Mouse (Mus musculus) G1E (cell line): ENCODE measurements around the gene Cep295. TPM values are rescaled to one million over a fixed set of nuclear protein-coding genes. Genes with fewer than 3 reads are reported as not detected.

Experiments used
- ATAC-seq: 2 replicates; pipeline ENCODE4 v1.8.0; 2016; ENCODE audit warnings: mild to moderate bottlenecking; ENCODE audit not compliant: insufficient number of reproducible peaks, poor library complexity, low FRiP score, severe bottlenecking; ENCODE audit errors: extremely low read depth
- DNase-seq: peaks from one replicate; pipeline ENCODE4 v3.0.0; 2012; ENCODE audit warnings: low spot score
- H3K27me3 ChIP-seq: 2 replicates; pipeline ENCODE4 v1.6.1; 2012; ENCODE audit warnings: mild to moderate bottlenecking, low read length, inconsistent platforms; ENCODE audit not compliant: insufficient read depth
- H3K36me3 ChIP-seq: replicated peaks from 2 replicates; pipeline ENCODE3; 2012; ENCODE audit warnings: mild to moderate bottlenecking, inconsistent platforms
- H3K4me1 ChIP-seq: 2 replicates; pipeline ENCODE4 v1.6.1; 2012; ENCODE audit warnings: low read depth, low read length, inconsistent platforms, mixed read lengths; ENCODE audit not compliant: insufficient read depth
- H3K4me3 ChIP-seq: 2 replicates; pipeline ENCODE4 v1.5.1; 2012; ENCODE audit warnings: low read depth, mild to moderate bottlenecking, inconsistent platforms, low read length, moderate library complexity, mixed read lengths
- H3K9me3 ChIP-seq: replicated peaks from 2 replicates; pipeline ENCODE4 v1.6.1; 2012; ENCODE audit warnings: inconsistent platforms
- CTCF ChIP-seq: IDR thresholded peaks from 2 replicates; pipeline ENCODE4 v1.5.1; 2012; ENCODE audit warnings: low read depth, low read length, inconsistent platforms, mixed read lengths
- GATA1 ChIP-seq: IDR thresholded peaks from 2 replicates; pipeline ENCODE4 v1.6.1; 2012; ENCODE audit warnings: borderline replicate concordance, low read length, inconsistent platforms, mixed read lengths
- GATA2 ChIP-seq: IDR thresholded peaks from 2 replicates; pipeline ENCODE4 v1.6.1; 2012; ENCODE audit warnings: low read depth, low read length, inconsistent platforms, borderline replicate concordance
- POLR2AphosphoS5 ChIP-seq: IDR thresholded peaks from 2 replicates; pipeline ENCODE4 v1.6.1; 2012; ENCODE audit warnings: low read depth, low read length, inconsistent platforms; ENCODE audit not compliant: insufficient replicate concordance
- polyA plus RNA-seq: library from polyadenylated mRNA; stranded (reverse); fragments of >175 nt; gene quantifications from 2 replicates; pipeline ENCODE4 v1.2.3, GENCODE M21; 2012
- total RNA-seq, 2 experiments: library from RNA; stranded (forward) in 1 of 2; stranded (reverse) in 1 of 2; fragments of 200-1000 nt in 1 of 2; fragments of >200 nt in 1 of 2; fragmentation: Nextera tagmentation in 1 of 2; gene quantifications; 2 replicates each; pipeline ENCODE4 v1.2.3; 2014 to 2017

The Cep295 gene
- total and polyA plus RNA-seq, 3 experiments: 5.8 to 168 (median 79.0) TPM

DNA sequence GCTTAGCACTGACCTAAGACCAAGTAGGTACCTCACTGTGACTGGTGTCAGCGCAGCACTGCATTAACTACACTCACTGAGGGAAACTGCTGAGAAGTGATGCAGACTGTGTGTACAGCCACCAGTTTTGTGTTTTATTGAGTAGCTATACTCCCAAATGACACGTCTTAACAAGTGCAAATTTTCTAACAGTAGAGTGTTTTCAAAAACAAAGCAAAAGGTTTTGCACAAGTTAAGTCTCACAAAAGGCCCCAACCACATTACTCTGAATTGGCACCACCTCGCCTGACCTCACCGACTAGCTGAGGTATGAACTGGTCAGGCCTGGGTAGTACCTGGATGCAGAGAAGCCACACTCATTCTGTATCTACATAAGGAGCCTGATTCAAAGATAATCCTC is 80.7 kb downstream of the Cep295 start:
- peaks cover 64% of the 10 kb centered on the region for H3K36me3 ChIP-seq
- H3K27me3 ChIP-seq: no peaks in the 10 kb centered on the region
- no peak for TF ChIP-seq CTCF
- no peak for TF ChIP-seq GATA1
- TF ChIP-seq GATA2: no peak
- no peak for TF ChIP-seq POLR2AphosphoS5
- no peak for ATAC-seq
- H3K4me3 ChIP-seq: no peak overlapping the region
- no peak for DNase-seq
- H3K4me1 ChIP-seq: peaks cover 32% of the 10 kb centered on the region
- H3K9me3 ChIP-seq: no peaks in the 10 kb centered on the region

DNA sequence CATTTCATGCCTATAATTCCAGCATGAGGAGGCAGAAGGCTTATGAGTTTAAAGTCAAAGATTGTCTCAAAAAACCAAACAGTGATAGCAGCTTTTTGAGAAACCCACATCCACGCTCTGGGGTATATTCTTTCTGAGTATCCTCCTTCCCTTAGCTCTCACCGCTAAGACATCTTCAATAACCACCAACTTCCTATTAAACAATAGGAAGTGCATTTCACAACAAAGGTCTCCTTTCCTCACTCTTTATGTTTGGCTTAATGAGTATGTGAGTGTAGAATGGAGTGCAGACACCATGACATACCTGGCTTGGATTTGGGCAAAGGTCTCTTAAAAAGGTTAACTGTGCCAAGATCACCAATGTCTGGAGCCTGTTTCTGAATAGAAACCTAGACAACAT is 83.6 kb downstream of the Cep295 start:
- ATAC-seq (no peak), DNase-seq (no peak)
- Histone ChIP-seq H3K36me3 (peaks cover 87% of the 10 kb centered on the region), H3K27me3 (no peaks in the 10 kb centered on the region), H3K4me1 (peaks cover 18% of the 10 kb centered on the region), H3K4me3 (no peak overlapping the region), H3K9me3 (no peaks in the 10 kb centered on the region)
- TF ChIP-seq CTCF: no peak

Other genes with a start within 250 kb of the Cep295 start
- not detected in 2 replicates for gene Hephl1, start 245.7 kb downstream of the Cep295 start, total RNA-seq (2014; fragmentation: Nextera tagmentation)
- 0.05 and 0.06 TPM in 2 replicates for gene Hephl1, start 245.7 kb downstream of the Cep295 start, total RNA-seq (2017)
- gene Hephl1, start 245.7 kb downstream of the Cep295 start, polyA plus RNA-seq: not detected in 2 replicates
- gene Vstm5, start 118.7 kb downstream of the Cep295 start, total RNA-seq (2014; fragmentation: Nextera tagmentation): not detected in 2 replicates
- gene Vstm5, start 118.7 kb downstream of the Cep295 start, total RNA-seq (2017): not detected in 2 replicates
- gene Vstm5, start 118.7 kb downstream of the Cep295 start, polyA plus RNA-seq: not detected in 2 replicates
- 28.9 and 38.2 TPM in 2 replicates for gene Med17, start 77.9 kb downstream of the Cep295 start, total RNA-seq (2014; fragmentation: Nextera tagmentation)
- gene Med17, start 77.9 kb downstream of the Cep295 start, total RNA-seq (2017): 56.3 and 59.6 TPM in 2 replicates
- gene Med17, start 77.9 kb downstream of the Cep295 start, polyA plus RNA-seq: 15.7 and 17.0 TPM in 2 replicates
- 250 and 268 TPM in 2 replicates for gene Taf1d, start 51.6 kb downstream of the Cep295 start, total RNA-seq (2014; fragmentation: Nextera tagmentation)
- 657 and 752 TPM in 2 replicates for gene Taf1d, start 51.6 kb downstream of the Cep295 start, total RNA-seq (2017)
- gene Taf1d, start 51.6 kb downstream of the Cep295 start, polyA plus RNA-seq: 12.9 and 17.9 TPM in 2 replicates
- gene 4931406C07Rik, start 51.3 kb downstream of the Cep295 start, total RNA-seq (2014; fragmentation: Nextera tagmentation): 26.9 and 28.0 TPM in 2 replicates
- 10.0 and 12.8 TPM in 2 replicates for gene 4931406C07Rik, start 51.3 kb downstream of the Cep295 start, total RNA-seq (2017)
- gene 4931406C07Rik, start 51.3 kb downstream of the Cep295 start, polyA plus RNA-seq: 1.6 and 1.8 TPM in 2 replicates
- not detected in 2 replicates for gene Smco4, start 135.6 kb upstream of the Cep295 start, total RNA-seq (2014; fragmentation: Nextera tagmentation)
- 0.44 and 0.58 TPM in 2 replicates for gene Smco4, start 135.6 kb upstream of the Cep295 start, total RNA-seq (2017)
- not detected in 2 replicates for gene Smco4, start 135.6 kb upstream of the Cep295 start, polyA plus RNA-seq